Mouse (Mus musculus): ENCODE measurements around the gene Ahcyl2.

DNA sequence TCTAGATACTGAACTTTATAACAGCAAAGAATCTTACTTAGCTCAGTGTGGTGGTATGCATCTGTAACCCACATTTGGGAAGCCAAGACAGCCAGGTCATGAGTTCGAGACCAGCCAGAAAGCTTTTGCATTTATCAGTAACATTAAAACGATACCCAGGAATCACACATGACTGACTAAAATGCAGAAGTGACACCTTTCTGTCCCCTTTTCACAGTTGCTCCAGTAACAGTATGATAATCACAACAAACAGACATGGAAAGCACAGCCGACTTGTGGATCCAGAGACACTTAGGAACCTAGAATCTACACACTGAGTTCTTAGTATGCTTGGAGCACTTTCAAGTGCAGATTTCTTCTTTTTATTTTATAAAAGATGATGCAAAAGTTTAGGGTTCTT, 113.0 kb downstream of the Ahcyl2 start:
- TF ChIP-seq POLR2A (IDR thresholded peaks at IDR 0.05; ENCODE audit: insufficient read depth, low read length) (no peak), CTCF (IDR thresholded peaks at IDR 0.05; ENCODE audit: low read depth, low read length) (no peak)

All from ES-Bruce4 (cell line).